In the genomic region with DNA sequence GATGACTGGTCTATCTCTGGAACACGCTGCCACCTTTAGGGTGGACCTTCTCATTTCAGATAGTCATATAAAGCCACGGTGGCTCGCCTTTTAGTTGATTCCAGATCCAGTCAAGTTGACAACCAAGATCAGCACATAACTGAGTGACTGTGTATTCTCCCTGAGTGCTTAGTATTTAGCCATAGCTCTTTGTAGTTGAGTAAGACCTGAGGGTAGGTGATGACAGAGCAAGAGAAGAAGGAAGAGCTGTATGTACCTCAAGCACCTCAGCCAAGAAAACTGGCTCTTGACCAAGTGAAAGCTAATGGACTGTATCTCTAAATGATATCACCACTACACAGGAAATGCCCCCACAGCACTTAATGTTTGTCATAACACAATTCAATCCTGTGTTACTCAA, we compare ENCODE assay signal across 35 mouse cellular contexts.
"Had no signal": no experiment of that assay in that cellular context is flagged by ENCODE, and none has a peak within 500 bp of the region (broad histone marks: within the 10 kb centered on the region; RNA-seq: fewer than 3 reads in every experiment).

No protein-coding gene starts in this region.

- DNase-seq: heart, postnatal 10 days; heart, postnatal 14 days; heart, postnatal 36 days; heart, postnatal 4 days; kidney, adult 11 months; kidney, adult 18-20 months; kidney, adult 2 months; kidney, adult 8-10 months; kidney, adult 9 months; kidney, postnatal 10 days; kidney, postnatal 14 days; kidney, postnatal 25 days; kidney, postnatal 36 days; kidney, postnatal 4 days; layer of hippocampus, adult 9-11 months; layer of hippocampus, postnatal 36 days had no signal

- H3K27me3 ChIP-seq: heart, embryonic 12.5 days; heart, embryonic 13.5 days; heart, embryonic 15.5 days; hindbrain, embryonic 12.5 days; hindbrain, embryonic 13.5 days; hindbrain, embryonic 15.5 days; intestine, embryonic 15.5 days; kidney, embryonic 15.5 days had no signal

- H3K4me1 ChIP-seq: hindbrain, embryonic 15.5 days had no signal

- ATAC-seq: hindbrain, embryonic 16.5 days; hindbrain, postnatal 0 days; inflammation-experienced regulatory T-cells, adult 6 months; intestine, embryonic 15.5 days; intestine, embryonic 16.5 days; intestine, postnatal 0 days had no signal

- H3K36me3 ChIP-seq: heart, embryonic 10.5 days; heart, embryonic 12.5 days; heart, embryonic 13.5 days; heart, embryonic 15.5 days; hindbrain, embryonic 10.5 days; hindbrain, embryonic 12.5 days; hindbrain, embryonic 13.5 days; hindbrain, embryonic 15.5 days; intestine, embryonic 15.5 days; kidney, embryonic 15.5 days had no signal

- H3K27ac ChIP-seq: heart, embryonic 10.5 days; heart, embryonic 13.5 days; heart, embryonic 15.5 days; hindbrain, embryonic 10.5 days; hindbrain, embryonic 12.5 days; hindbrain, embryonic 13.5 days; hindbrain, embryonic 14.5 days; hindbrain, embryonic 15.5 days; hindbrain, postnatal 0 days; intestine, embryonic 15.5 days; kidney, embryonic 15.5 days; kidney, postnatal 0 days; layer of hippocampus, adult 2 months had no signal

- H3K9me3 ChIP-seq: heart, embryonic 10.5 days; heart, embryonic 15.5 days; hindbrain, embryonic 13.5 days; hindbrain, embryonic 15.5 days; intestine, embryonic 15.5 days; kidney, embryonic 15.5 days had no signal

- H3K4me2 ChIP-seq: heart, embryonic 11.5 days; heart, embryonic 12.5 days; heart, embryonic 13.5 days; heart, embryonic 15.5 days; hindbrain, embryonic 12.5 days; hindbrain, embryonic 13.5 days; hindbrain, embryonic 14.5 days; hindbrain, embryonic 15.5 days; intestine, embryonic 15.5 days; kidney, embryonic 15.5 days had no signal

- H3K4me3 ChIP-seq: heart, embryonic 10.5 days; heart, embryonic 12.5 days; heart, embryonic 13.5 days; heart, embryonic 15.5 days; hindbrain, embryonic 10.5 days; hindbrain, embryonic 12.5 days; hindbrain, embryonic 13.5 days; hindbrain, embryonic 15.5 days; intestine, embryonic 15.5 days; kidney, embryonic 15.5 days; layer of hippocampus, adult 2 months had no signal

- H3K9ac ChIP-seq: heart, embryonic 12.5 days; heart, embryonic 13.5 days; heart, embryonic 15.5 days; hindbrain, embryonic 12.5 days; hindbrain, embryonic 13.5 days; hindbrain, embryonic 14.5 days; hindbrain, embryonic 15.5 days; intestine, embryonic 15.5 days; kidney, embryonic 15.5 days had no signal
